Mouse (Mus musculus) neural tube, embryonic 15.5 days (tissue): Measurements from ENCODE around the gene Fbxo36. TPM values are rescaled to one million over a fixed set of nuclear protein-coding genes. Genes with fewer than 3 reads are reported as not detected.

ENCODE experiments used
- ATAC-seq: fragments of 200-750 bp; cut with Nextera tagmentation; 2 replicates; pipeline ENCODE4 v1.8.0; 2017; ENCODE audit warnings: mild to moderate bottlenecking, moderate TSS enrichment, moderate library complexity; ENCODE audit not compliant: low FRiP score
- H3K27ac ChIP-seq: fragments of 300-500 bp; sonication (generic); replicated peaks from 2 replicates; pipeline ENCODE4 v1.5.1; 2015; ENCODE audit warnings: mild to moderate bottlenecking, inconsistent platforms
- H3K27me3 ChIP-seq: fragments of 300-500 bp; sonication (generic); replicated peaks from 2 replicates; pipeline ENCODE4 v1.6.1; 2015; ENCODE audit warnings: inconsistent platforms
- H3K36me3 ChIP-seq: fragments of 300-500 bp; sonication (generic); 2 replicates; pipeline ENCODE4 v1.6.1; 2015; ENCODE audit warnings: inconsistent platforms
- H3K4me1 ChIP-seq: fragments of 300-500 bp; sonication (generic); 2 replicates; pipeline ENCODE4 v1.6.1; 2015; ENCODE audit warnings: inconsistent platforms
- H3K4me2 ChIP-seq: fragments of 300-500 bp; sonication (generic); 2 replicates; pipeline ENCODE4 v1.6.1; 2015; ENCODE audit warnings: inconsistent platforms, mild to moderate bottlenecking, moderate library complexity
- H3K4me3 ChIP-seq: fragments of 300-500 bp; sonication (generic); replicated peaks from 2 replicates; pipeline ENCODE4 v1.5.1; 2015; ENCODE audit warnings: mild to moderate bottlenecking, inconsistent platforms
- H3K9ac ChIP-seq: fragments of 300-500 bp; sonication (generic); replicated peaks from 2 replicates; pipeline ENCODE4 v1.6.1; 2015; ENCODE audit warnings: mild to moderate bottlenecking, inconsistent platforms
- H3K9me3 ChIP-seq: fragments of 300-500 bp; sonication (generic); replicated peaks from 2 replicates; pipeline ENCODE4 v1.6.1; 2016; ENCODE audit warnings: inconsistent platforms
- WGBS: fragments of 180-500 bp; shearing (Covaris S2); methylation state at CpG from one replicate; pipeline ENCODE4 v1.1.7; 2015; ENCODE audit warnings: mixed read lengths; 5-methylcytosine and 5-hydroxymethylcytosine counted together
- polyA plus RNA-seq: library from polyadenylated mRNA; unstranded; fragments of >200 nt; fragmentation: Nextera tagmentation; extraction: Ambion mirVana; gene quantifications from 2 replicates; pipeline ENCODE4 v1.2.1, GENCODE M21; 2015

Fbxo36 gene
- 4.5 and 5.4 TPM in 2 replicates for polyA plus RNA-seq

DNA sequence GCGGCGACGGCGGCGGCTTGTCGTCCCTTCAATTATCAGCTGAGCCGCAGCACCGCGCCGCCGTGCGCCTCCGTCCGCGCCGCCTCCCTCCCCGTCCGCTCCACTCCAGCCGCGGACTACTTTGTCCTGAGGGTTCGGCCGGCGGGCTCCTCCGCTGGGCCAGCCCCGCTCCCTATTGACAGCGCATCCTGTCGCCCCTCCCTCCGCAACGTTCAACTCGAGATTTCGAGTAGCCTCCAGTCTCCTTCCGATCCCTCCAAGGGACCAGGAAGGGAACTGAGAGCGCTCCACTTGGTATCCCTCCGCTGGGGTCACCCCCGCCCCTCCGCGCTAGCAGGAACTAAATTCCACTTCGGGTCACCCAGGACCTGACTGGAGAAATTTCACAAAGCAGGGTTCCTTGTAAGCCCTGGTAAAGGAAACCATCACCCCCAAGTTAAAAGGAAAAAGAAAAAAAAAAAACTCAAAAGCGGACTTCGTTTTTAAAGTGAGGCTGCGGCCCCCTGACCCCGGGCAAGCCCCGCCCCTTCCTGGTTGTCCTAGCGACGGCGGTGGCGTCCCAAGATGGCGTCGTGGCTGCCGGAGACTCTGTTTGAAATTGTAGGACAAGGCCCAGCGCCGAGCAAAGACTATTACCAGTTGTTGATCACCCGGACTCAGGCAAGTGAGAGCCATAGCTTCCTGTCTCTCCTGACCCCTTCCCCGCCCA is at the start of gene Fbxo36:
Fbxo36 (plus strand) TSS at position 533 of the 709 bp plus-strand sequence.
- peak within 1 kb of the TSS; percentile 96 for H3K27ac ChIP-seq
- H3K27me3 ChIP-seq: no peaks in the 10 kb centered on the region
- H3K9me3 ChIP-seq: no peaks in the 10 kb centered on the region
- no peaks in the 10 kb centered on the region for H3K36me3 ChIP-seq
- peak within 1 kb of the TSS; percentile 81 for H3K4me2 ChIP-seq
- H3K4me1 ChIP-seq: peaks cover 32% of the 10 kb centered on the region
- peak within 1 kb of the TSS; percentile 99 for H3K9ac ChIP-seq
- under 1% methylated on average over 49 of the region's 54 CpGs for WGBS
- ATAC-seq: peak; percentile 87
- peak within 1 kb of the TSS; percentile 95 for H3K4me3 ChIP-seq

DNA sequence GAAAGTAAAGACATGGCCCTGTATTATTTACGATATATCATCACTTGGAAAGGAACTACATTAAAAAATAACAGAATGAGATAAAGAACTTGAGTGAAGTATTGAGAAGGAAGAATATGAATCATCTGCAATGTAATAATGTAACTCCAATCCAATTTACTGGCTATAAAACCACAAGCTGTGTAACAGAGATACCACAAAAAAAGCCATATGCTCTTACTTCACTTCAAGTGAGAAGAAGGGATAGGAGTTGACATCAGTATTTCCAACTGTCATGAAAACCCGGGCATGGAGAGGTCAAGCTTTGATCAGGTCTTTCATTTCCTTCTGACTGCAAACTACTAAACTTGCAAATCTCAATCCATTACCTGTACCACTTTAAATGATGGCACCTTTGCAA is 48.2 kb upstream of the Fbxo36 start:
- ATAC-seq: no peak
- H3K9ac ChIP-seq: no peak overlapping the region
- no peaks in the 10 kb centered on the region for H3K4me1 ChIP-seq
- H3K36me3 ChIP-seq: peaks cover 21% of the 10 kb centered on the region
- 91% methylated on average over 2 of the region's 2 CpGs for WGBS
- H3K4me2 ChIP-seq: no peak overlapping the region
- no peak overlapping the region for H3K4me3 ChIP-seq
- H3K27me3 ChIP-seq: no peaks in the 10 kb centered on the region
- no peaks in the 10 kb centered on the region for H3K9me3 ChIP-seq
- no peak overlapping the region for H3K27ac ChIP-seq

DNA sequence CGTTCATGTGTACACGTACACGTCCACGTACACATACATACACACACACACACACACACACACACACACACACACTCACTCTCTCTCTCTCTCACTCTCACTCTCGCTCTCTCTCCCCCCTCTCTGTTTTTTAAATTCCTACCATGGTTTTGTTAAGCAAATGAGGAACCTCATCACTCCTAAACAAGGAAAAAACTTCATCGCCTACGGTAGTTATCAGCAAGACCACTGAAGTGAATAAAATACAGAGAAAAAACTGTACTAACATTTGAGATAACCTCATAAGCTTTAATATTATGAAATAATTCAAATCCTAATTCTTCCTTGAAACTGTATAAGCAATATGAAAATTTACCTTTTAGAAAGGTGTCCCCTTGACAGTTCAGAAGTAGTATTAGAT is 44.3 kb upstream of the Fbxo36 start:
- H3K4me3 ChIP-seq: no peak overlapping the region
- no peaks in the 10 kb centered on the region for H3K4me1 ChIP-seq
- WGBS: 92% methylated on average over 7 of the region's 7 CpGs
- no peak overlapping the region for H3K9ac ChIP-seq
- no peaks in the 10 kb centered on the region for H3K9me3 ChIP-seq
- peaks cover 11% of the 10 kb centered on the region for H3K36me3 ChIP-seq
- no peak overlapping the region for H3K27ac ChIP-seq
- no peaks in the 10 kb centered on the region for H3K27me3 ChIP-seq
- no peak for ATAC-seq
- H3K4me2 ChIP-seq: no peak overlapping the region

DNA sequence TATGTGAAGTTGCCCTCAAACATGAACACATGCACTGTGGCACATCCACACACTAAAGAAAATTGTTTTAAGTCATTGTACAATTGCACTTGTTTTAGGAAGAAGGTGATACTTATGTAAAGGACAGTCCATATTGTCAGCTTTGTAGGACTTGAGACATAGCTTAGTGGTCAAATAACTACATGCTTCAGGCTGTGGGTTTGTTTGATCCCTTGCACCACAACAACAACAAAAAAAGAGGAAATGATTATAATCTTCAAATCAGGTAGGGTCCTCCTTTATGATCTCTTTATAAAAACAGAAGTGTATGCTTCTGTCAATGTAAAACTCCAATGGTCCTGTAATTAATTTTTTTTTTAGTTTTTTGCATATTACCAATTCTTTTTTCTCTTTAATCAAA is 40.5 kb upstream of the Fbxo36 start:
- Histone ChIP-seq H3K9ac (no peak overlapping the region), H3K36me3 (no peaks in the 10 kb centered on the region; the same call in 1 of the 2 replicates), H3K27ac (no peak overlapping the region), H3K27me3 (no peaks in the 10 kb centered on the region), H3K4me1 (no peaks in the 10 kb centered on the region), H3K9me3 (no peaks in the 10 kb centered on the region), H3K4me2 (no peak overlapping the region), H3K4me3 (no peak overlapping the region)
- ATAC-seq: no peak

DNA sequence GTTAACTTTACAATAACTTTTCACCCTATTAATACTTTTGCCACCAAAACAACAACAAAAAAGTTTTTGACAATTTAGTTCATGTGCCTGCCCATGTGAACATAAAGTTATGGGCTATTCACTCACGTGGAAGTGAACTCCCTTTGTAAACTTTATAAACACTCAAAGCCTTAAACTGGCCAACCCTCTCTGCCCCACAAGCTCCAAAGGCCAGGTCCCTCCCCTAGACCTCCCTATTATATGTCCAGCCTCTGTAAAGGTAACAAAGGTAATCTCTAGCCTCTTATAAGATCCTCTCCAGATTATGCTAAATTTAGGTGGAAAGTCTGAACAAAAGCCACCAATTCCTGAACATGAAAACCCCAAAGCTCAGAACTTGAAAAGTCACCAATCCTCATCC is 35.9 kb upstream of the Fbxo36 start:
- ATAC-seq: no peak
- Histone ChIP-seq H3K27ac (no peak overlapping the region), H3K4me3 (no peak overlapping the region), H3K9me3 (no peaks in the 10 kb centered on the region), H3K9ac (no peak overlapping the region), H3K36me3 (no peaks in the 10 kb centered on the region), H3K4me1 (no peaks in the 10 kb centered on the region), H3K4me2 (no peak overlapping the region), H3K27me3 (no peaks in the 10 kb centered on the region)
- WGBS: 94% methylated on average over 1 of the region's 1 CpGs

DNA sequence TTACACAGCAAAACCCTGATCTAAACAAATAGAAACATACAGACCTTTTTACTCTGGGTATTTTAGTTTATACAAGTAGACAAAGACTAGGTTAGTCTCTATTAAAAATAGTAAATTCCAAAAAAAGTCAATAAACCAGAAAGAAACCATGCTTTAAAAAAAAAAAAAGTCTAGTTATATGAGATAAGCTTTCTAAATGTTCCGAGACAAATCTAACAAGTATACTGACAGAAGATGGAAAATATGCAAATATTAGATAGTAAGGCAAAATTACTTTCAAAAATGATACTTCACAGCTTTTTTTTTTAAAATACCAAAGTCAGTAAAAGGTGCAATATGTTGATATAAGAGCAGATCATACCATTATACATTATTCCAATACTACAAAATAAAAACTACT is 22.0 kb upstream of the Fbxo36 start:
- H3K27me3 ChIP-seq: no peaks in the 10 kb centered on the region
- no peak overlapping the region for H3K27ac ChIP-seq
- H3K36me3 ChIP-seq: peaks cover 4% of the 10 kb centered on the region; the same call in 1 of the 2 replicates
- H3K4me3 ChIP-seq: no peak overlapping the region
- no peaks in the 10 kb centered on the region for H3K4me1 ChIP-seq
- no peak for ATAC-seq
- 95% methylated on average over 1 of the region's 1 CpGs for WGBS
- H3K9ac ChIP-seq: no peak overlapping the region
- no peak overlapping the region for H3K4me2 ChIP-seq
- H3K9me3 ChIP-seq: no peaks in the 10 kb centered on the region

DNA sequence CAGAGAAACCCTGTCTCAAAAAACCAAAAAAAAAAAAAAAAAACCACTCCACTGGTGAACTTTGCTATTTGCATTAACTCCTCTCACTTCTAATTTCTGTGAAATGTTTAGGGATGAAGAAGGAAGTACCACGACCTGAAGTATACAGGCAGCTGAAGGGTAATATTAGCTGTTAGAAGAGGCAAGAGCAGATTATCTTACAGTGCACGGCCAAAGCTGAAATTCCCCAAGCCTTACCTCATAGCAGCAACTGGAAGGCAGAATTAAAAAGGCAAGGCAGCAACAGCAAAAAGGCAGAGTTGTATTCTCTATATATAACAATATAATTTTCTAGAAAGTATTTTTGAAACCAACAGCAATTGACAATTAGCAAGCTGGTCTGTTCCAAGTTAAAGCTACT is 14.6 kb upstream of the Fbxo36 start:
- 92% methylated on average over 2 of the region's 2 CpGs for WGBS
- Histone ChIP-seq H3K4me1 (no peaks in the 10 kb centered on the region), H3K36me3 (0 out of 2 replicates have a peak, but pooled peaks cover 3% of the 10 kb centered on the region), H3K27ac (no peak overlapping the region), H3K9me3 (no peaks in the 10 kb centered on the region), H3K4me3 (no peak overlapping the region), H3K9ac (no peak overlapping the region), H3K27me3 (no peaks in the 10 kb centered on the region), H3K4me2 (no peak overlapping the region)
- no peak for ATAC-seq

DNA sequence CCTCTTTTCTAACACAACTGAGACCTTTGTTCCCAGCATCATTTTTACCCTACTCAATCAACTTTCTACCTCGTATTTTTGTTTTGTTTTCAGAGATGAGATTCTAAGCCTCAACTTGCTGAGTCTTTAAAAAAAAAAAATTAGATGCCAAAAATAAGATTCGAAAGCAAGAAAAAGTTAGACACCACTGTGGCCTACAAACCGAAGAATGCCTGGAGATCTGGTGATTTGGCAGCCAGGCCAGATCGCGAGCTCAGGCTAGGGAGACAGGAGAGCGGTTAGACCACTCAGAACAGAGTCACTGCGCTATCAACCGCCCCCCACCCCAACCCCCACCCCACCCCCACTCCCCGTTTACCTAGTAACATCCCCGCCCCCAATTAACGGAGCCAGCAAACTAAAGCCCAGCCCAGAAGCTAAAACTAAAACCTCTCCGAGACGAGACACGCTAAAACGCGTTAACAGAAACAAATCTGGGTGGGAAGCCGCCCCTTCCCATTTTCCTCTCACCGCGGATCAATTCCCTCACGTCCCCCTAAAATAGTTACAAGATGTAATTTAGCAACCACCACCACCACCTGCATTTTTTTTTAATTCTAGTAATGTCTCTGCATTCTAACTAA is 2.0 kb upstream of the Fbxo36 start:
- no peak for ATAC-seq
- no peak overlapping the region; the same call in 1 of the 2 replicates for H3K27ac ChIP-seq
- H3K27me3 ChIP-seq: no peaks in the 10 kb centered on the region
- peak overlapping the region; percentile 95 for H3K4me3 ChIP-seq
- H3K4me2 ChIP-seq: peak overlapping the region; percentile 81
- peaks cover 32% of the 10 kb centered on the region for H3K4me1 ChIP-seq
- peak overlapping the region; percentile 99; the same call in 1 of the 2 replicates for H3K9ac ChIP-seq
- H3K9me3 ChIP-seq: no peaks in the 10 kb centered on the region
- 10% methylated on average over 20 of the region's 20 CpGs for WGBS
- H3K36me3 ChIP-seq: peaks cover 6% of the 10 kb centered on the region; the same call in 1 of the 2 replicates

DNA sequence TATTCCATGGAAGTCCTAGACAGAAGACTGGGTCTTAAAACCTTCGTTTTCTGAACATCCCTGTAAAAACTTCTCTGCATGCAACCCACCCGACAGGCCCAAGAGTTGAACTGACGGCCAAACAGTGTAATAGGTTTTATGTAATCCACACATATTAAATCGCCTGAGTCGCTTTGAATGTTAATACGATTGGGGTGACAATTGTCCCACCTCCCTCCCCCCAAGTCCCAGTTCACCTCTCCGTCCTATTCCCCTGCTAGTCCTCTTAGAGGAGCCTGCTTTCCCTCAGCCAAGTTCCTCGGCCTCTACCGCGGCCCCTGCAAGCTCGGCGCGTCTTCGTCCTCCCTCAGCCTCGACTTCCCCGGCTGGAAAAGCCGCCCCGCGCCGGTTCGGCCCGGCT is 1.5 kb upstream of the Fbxo36 start:
- Histone ChIP-seq H3K9me3 (no peaks in the 10 kb centered on the region), H3K4me1 (peaks cover 32% of the 10 kb centered on the region), H3K4me3 (peak overlapping the region; percentile 95), H3K9ac (peak overlapping the region; percentile 99), H3K27ac (peak overlapping the region; percentile 96), H3K4me2 (peak overlapping the region; percentile 81), H3K27me3 (no peaks in the 10 kb centered on the region), H3K36me3 (peaks cover 6% of the 10 kb centered on the region; the same call in 1 of the 2 replicates)
- no peak; the same call in 1 of the 2 replicates for ATAC-seq
- under 1% methylated on average over 22 of the region's 22 CpGs for WGBS

DNA sequence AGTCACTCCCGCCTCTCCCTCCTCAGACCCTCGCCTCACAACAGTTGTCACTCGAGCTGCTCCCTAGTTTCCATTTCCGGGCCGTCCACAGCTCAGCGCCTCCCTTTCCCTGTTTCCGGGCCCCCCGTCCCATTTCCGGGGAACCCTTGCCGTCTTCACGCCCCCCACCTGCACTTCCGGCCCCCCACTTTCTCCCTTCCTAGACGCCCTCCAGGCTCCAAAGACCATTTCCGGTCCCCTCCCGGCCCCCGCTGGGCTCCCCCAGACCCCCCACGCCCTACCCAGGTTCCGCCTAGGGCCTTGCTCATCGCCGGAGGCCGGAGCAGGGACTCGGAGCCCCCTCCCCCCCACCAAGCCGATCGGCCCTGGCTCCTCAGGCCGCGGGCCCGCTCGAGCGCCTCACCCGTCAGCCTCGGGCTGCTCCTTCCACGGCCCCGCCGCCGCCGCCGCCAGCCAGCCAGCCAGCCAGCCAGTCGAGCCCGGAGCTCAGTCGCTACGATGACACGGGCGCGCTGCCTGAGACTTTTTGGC is 955 bp upstream of the Fbxo36 start:
- Histone ChIP-seq H3K27ac (peak overlapping the region; percentile 96), H3K4me3 (peak overlapping the region; percentile 95), H3K4me2 (peak overlapping the region; percentile 81), H3K9me3 (no peaks in the 10 kb centered on the region), H3K27me3 (no peaks in the 10 kb centered on the region), H3K36me3 (peaks cover 3% of the 10 kb centered on the region; the same call in 1 of the 2 replicates), H3K4me1 (peaks cover 32% of the 10 kb centered on the region), H3K9ac (peak overlapping the region; percentile 99)
- ATAC-seq: peak; percentile 74
- WGBS: under 1% methylated on average over 29 of the region's 44 CpGs

DNA sequence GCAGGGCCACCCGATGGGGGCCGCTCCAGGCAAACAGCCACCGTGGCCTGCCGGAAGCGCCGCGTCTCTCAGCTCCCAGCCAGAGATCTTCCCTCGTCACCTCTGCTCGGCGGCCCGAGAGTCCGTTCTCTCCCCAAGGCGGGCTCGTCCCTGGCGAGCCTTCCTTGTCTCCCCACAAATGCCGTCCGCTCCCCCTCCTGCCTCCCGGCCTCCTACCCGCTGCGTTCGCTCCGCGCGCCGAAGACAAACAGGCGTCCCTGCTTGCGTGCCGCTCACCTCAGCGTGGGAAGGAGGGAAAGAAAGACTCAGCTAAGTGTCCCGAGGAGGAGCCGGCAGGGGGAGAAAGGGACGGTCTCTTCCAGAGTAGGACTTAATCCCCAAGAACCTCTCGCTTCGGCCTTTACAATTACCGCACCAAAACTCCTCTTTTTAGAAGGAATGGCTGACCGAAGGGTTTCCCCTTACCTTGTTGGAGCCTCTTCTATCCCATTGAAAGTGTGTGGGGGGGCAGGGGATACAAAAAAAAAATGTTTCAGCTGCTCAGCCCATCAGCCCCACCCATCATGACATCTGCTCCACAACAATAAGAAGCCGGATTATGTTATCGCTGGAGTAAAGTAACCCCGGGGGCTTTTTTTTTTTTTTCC is 500 bp downstream of the Fbxo36 start, which contains the start of gene Trip12:
Trip12 (minus strand) TSS at position 499 of the 647 bp plus-strand sequence.
- Histone ChIP-seq H3K4me2 (peak within 1 kb of the TSS; percentile 81), H3K27me3 (no peaks in the 10 kb centered on the region), H3K9me3 (no peaks in the 10 kb centered on the region), H3K4me3 (peak within 1 kb of the TSS; percentile 95), H3K4me1 (peaks cover 32% of the 10 kb centered on the region), H3K36me3 (no peaks in the 10 kb centered on the region), H3K27ac (peak within 1 kb of the TSS; percentile 96), H3K9ac (peak within 1 kb of the TSS; percentile 99)
- WGBS: under 1% methylated on average over 39 of the region's 39 CpGs
- ATAC-seq: peak; percentile 56
